Mouse (Mus musculus): ENCODE data around the gene Kxd1. TPM values are rescaled to one million over a fixed set of nuclear protein-coding genes. Genes with fewer than 3 reads are reported as not detected.

Kxd1 gene
- polyA plus RNA-seq, 1 experiment from 2014 or later = 57.7 TPM

DNA sequence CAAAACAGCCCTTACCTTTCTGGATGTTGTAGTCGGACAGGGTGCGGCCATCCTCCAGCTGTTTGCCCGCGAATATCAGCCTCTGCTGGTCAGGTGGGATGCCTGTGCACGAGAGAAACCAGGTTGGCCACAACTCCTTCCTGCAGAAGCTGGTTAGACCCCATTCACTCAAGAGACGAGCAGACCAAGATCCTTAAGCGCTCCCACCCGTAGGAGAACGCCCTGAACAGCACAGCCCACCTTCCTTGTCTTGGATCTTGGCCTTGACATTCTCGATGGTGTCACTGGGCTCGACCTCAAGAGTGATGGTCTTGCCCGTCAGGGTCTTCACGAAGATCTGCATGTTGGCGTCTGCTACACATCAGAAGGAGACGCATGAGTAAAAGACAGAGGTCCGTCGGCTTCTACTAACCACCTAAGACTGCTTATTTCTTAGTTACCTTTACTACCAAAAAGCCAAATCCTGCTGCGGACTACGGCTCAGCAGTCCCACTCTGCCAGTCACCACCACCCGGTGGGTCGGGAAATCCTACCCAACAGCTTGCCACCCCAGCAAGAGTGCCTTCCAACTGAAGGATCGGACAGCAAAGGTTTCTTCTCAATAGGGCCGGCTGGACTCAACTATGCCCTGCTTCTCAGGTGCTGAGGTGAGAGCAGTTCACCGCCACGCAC lies 18.3 kb downstream of the Kxd1 start:
- H3K36me3 ChIP-seq = peaks cover 56% of the 10 kb centered on the region
- peaks cover 5% of the 10 kb centered on the region for H3K27me3 ChIP-seq (ENCODE audit: insufficient read depth, poor library complexity, severe bottlenecking)
- peak overlapping the region; percentile 97 for H3K27ac ChIP-seq
- H3K4me1 ChIP-seq (replicated peaks) = peaks cover 54% of the 10 kb centered on the region
- no peaks in the 10 kb centered on the region for H3K9me3 ChIP-seq
- peak overlapping the region; percentile 92 for H3K4me3 ChIP-seq
- no peak for DNase-seq (ENCODE audit: low spot score)
- 17% methylated on average over 25 of the region's 25 CpGs for WGBS

DNA sequence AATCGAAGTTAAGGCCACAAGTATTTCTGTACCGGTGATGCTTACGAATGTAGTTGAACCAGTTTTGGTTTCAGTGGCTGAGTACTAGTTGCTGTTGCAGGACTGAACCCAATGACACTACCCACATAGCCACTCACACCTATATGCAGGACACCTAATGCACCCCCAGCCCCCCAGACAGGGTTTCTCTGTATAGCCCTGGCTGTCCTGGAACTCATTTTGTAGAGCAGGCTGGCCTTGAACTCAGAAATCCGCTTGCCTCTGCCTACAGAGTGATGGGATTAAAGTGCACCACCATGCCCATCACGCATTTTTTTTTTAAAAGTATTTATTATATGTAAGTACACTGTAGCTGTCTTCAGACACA lies 20.7 kb downstream of the Kxd1 start:
- Histone ChIP-seq H3K27ac (peak overlapping the region; percentile 95; the same call in 1 of the 2 replicates), H3K27me3 (ENCODE audit: insufficient read depth, poor library complexity, severe bottlenecking) (peaks cover 29% of the 10 kb centered on the region), H3K4me3 (peak overlapping the region; percentile 64), H3K36me3 (peaks cover 47% of the 10 kb centered on the region), H3K4me1 (replicated peaks) (peaks cover 77% of the 10 kb centered on the region), H3K9me3 (no peaks in the 10 kb centered on the region)
- 63% methylated on average over 5 of the region's 5 CpGs for WGBS
- DNase-seq (ENCODE audit: low spot score) = no peak

DNA sequence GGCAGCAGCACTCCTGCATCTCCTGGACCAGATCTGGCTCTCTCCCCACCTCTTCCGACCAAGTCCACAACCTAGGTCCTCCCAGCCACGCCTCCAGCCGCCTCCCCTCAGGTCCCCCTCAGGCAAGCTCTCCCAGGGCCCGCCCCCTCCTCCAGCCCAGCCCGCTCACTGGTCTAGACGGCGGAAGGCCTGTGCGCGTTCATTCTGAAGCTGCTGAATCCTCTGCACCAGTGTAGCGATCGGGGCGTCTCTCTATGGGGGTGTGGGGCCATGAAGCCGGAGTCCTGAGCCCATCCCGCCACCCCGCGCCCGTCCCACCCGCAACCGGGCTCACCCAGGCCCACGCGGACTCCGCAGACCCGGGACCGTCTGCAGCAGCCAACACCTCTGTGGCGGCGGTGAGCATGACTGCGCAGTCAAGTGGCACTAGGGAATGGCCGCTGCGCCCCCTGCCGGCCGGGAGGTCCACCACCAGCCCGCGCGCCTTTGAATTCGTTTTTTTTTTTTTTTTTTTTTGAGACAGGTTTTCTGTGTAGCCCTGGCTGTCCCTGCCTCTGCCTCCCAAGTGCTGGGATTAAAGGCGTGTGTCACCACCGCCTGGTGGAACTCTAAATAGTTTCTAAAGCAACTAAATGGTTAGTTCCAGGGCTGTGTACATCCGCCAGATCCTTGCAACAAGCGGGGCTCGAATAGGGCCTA lies 21.3 kb downstream of the Kxd1 start, which contains the start of gene Rex1bd:
Gene Rex1bd, minus strand, starts transcription at position 425 of the 699 bp plus-strand sequence.
- peak within 1 kb of the TSS; percentile 95 for H3K27ac ChIP-seq
- H3K27me3 ChIP-seq (ENCODE audit: insufficient read depth, poor library complexity, severe bottlenecking) = peaks cover 35% of the 10 kb centered on the region
- H3K36me3 ChIP-seq = peaks cover 43% of the 10 kb centered on the region
- peak within 1 kb of the TSS; percentile 64 for H3K4me3 ChIP-seq
- 3% methylated on average over 40 of the region's 40 CpGs for WGBS
- peaks cover 75% of the 10 kb centered on the region for H3K4me1 ChIP-seq (replicated peaks)
- H3K9me3 ChIP-seq = no peaks in the 10 kb centered on the region
- peak; percentile 97 for DNase-seq (ENCODE audit: low spot score)

DNA sequence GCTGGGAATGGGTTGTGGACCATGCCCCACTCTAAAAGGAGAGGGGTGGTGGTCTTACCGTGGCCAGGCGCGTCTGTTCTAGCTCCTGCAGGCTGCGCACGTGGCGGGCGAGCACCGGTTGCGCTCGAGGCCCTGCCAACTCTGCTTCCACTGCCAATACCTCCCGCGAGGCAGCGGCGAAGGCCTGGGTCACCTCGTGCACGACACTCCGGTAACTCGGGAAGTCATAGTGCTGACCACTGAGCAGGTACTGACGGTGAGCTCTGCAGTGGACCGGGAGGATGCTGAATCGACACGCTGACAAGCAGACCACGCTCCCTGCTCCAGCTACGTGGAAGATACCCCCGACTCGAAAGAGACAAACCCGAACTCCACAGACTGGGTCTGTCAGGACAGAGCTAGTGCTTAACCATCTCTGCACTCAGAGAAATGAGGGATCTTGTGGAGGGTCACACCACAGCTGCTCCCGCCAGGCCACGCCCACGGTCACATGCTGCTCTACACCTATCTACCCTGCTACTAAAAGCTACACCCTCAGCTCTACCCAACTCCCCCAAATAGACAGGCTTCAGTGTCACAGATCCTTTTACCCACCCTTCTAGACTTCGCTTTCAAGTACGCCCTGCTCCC lies 21.9 kb downstream of the Kxd1 start:
- H3K4me1 ChIP-seq (replicated peaks) = peaks cover 73% of the 10 kb centered on the region
- DNase-seq (ENCODE audit: low spot score) = no peak
- no peaks in the 10 kb centered on the region for H3K9me3 ChIP-seq
- H3K36me3 ChIP-seq = peaks cover 43% of the 10 kb centered on the region
- 39% methylated on average over 32 of the region's 32 CpGs for WGBS
- peak overlapping the region; percentile 95 for H3K27ac ChIP-seq
- H3K27me3 ChIP-seq (ENCODE audit: insufficient read depth, poor library complexity, severe bottlenecking) = peaks cover 41% of the 10 kb centered on the region
- peak overlapping the region; percentile 64 for H3K4me3 ChIP-seq

DNA sequence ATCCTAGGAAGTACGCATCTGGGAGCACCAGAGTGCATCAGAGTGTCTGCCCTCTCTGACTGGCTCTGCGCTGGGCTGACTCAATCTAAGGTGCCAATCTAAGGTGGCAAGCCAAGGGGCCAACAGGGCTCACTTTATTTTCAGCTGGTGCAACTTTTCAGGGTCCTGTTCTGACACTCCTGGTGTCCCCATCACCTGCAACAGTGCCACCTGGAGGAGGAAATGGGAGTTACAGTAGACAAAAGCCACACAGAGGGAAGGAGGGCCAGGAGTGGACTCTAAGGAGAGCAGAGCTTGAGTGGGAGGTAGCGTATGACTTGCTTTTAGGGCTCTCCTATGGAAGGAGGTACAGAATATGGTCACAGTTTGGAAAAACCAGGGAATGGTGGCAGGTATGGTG lies 22.9 kb downstream of the Kxd1 start:
- peak; percentile 81 for DNase-seq (ENCODE audit: low spot score)
- 75% methylated on average over 3 of the region's 3 CpGs for WGBS
- peaks cover 82% of the 10 kb centered on the region for H3K4me1 ChIP-seq (replicated peaks)
- H3K4me3 ChIP-seq = peak overlapping the region; percentile 64; the same call in 1 of the 2 replicates
- H3K36me3 ChIP-seq = peaks cover 43% of the 10 kb centered on the region
- no peak overlapping the region for H3K27ac ChIP-seq
- H3K9me3 ChIP-seq = no peaks in the 10 kb centered on the region
- peaks cover 51% of the 10 kb centered on the region for H3K27me3 ChIP-seq (ENCODE audit: insufficient read depth, poor library complexity, severe bottlenecking)

DNA sequence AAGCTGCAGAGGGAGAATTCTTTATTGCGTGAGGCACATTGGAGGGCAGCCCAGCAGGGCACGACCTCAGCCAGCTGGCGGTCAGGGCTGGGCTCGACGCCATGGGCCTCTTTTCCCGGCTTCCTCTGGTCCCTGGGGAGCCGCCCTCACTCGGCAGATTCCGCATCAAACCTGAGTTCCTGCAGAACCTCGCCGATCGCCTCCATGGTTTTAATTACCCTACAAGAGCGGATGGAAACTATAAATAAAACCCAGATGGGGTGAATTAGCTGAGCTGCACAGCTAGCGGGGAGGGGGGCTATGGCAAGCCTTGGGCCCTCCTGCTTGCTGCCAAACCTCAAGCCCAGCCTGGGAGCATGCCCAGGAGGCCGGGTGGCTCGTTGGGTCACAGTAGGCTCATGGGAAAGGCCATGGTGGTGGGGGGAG lies 23.5 kb downstream of the Kxd1 start:
- Histone ChIP-seq H3K9me3 (no peaks in the 10 kb centered on the region), H3K4me3 (peak overlapping the region; percentile 64), H3K27ac (no peak overlapping the region), H3K27me3 (ENCODE audit: insufficient read depth, poor library complexity, severe bottlenecking) (peaks cover 56% of the 10 kb centered on the region), H3K4me1 (replicated peaks) (peaks cover 84% of the 10 kb centered on the region), H3K36me3 (peaks cover 42% of the 10 kb centered on the region)
- peak; percentile 63 for DNase-seq (ENCODE audit: low spot score)
- 52% methylated on average over 16 of the region's 16 CpGs for WGBS

DNA sequence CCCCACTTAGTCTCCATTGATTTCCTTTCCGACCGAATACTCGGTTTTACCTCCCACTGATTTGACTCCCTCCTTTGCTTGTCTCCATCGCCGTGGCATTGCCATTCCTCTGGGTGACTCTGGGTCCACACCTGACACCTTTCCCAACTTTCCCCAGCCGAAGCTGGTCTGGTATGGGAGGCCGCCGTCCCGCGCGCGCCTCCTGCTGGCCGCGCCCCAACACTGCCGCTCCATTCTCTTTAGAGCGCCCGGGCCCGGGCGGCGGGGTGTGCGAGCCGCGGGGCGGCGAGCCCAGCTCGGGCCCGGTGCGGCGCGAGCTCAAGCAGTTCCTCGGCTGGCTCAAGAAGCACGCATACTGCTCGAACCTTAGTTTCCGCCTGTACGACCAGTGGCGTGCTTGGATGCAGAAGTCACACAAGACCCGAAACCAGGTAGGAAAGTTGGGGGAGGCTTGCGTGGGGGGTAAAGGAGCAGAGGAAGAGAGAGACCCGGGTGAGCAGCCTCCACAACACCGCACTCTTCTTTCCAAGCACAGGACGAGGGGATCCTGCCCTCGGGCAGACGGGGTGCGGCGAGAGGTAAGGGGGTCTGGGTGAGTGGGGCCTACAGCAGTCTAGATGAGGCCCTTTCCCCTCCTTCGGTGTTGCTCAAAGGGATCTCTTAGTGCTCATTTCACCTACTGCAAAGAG lies 24.6 kb downstream of the Kxd1 start:
- Histone ChIP-seq H3K9me3 (no peaks in the 10 kb centered on the region), H3K27me3 (ENCODE audit: insufficient read depth, poor library complexity, severe bottlenecking) (peaks cover 67% of the 10 kb centered on the region), H3K27ac (peak overlapping the region; percentile 12; the same call in 1 of the 2 replicates), H3K4me3 (peak overlapping the region; percentile 21), H3K4me1 (replicated peaks) (peaks cover 74% of the 10 kb centered on the region), H3K36me3 (peaks cover 31% of the 10 kb centered on the region)
- DNase-seq (ENCODE audit: low spot score) = peak; percentile 76
- WGBS = 12% methylated on average over 46 of the region's 46 CpGs

DNA sequence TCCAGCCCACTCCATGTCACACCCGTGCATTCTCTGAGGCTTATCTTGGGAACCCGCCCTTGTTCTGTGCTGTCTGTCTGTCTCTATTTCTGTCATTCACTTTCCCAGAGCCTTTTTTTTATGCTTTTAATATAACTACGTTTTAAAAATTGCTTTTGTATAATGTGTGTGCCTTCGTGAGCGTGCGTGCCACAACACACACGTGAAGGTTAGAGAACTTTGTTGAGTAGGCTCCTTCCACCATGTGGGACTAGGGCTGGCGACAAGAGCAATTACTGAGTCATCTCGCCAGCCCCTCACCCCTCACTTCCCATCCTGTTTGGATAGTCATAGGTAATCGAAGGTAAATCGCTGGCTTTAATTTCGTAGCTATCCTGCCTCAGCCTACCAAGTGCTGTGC lies 25.2 kb downstream of the Kxd1 start:
- Histone ChIP-seq H3K27ac (no peak overlapping the region), H3K27me3 (ENCODE audit: insufficient read depth, poor library complexity, severe bottlenecking) (peaks cover 74% of the 10 kb centered on the region), H3K36me3 (peaks cover 24% of the 10 kb centered on the region), H3K4me1 (replicated peaks) (peaks cover 71% of the 10 kb centered on the region), H3K4me3 (peak overlapping the region; percentile 18; the same call in 1 of the 2 replicates), H3K9me3 (no peaks in the 10 kb centered on the region)
- 35% methylated on average over 12 of the region's 12 CpGs for WGBS
- no peak for DNase-seq (ENCODE audit: low spot score)

DNA sequence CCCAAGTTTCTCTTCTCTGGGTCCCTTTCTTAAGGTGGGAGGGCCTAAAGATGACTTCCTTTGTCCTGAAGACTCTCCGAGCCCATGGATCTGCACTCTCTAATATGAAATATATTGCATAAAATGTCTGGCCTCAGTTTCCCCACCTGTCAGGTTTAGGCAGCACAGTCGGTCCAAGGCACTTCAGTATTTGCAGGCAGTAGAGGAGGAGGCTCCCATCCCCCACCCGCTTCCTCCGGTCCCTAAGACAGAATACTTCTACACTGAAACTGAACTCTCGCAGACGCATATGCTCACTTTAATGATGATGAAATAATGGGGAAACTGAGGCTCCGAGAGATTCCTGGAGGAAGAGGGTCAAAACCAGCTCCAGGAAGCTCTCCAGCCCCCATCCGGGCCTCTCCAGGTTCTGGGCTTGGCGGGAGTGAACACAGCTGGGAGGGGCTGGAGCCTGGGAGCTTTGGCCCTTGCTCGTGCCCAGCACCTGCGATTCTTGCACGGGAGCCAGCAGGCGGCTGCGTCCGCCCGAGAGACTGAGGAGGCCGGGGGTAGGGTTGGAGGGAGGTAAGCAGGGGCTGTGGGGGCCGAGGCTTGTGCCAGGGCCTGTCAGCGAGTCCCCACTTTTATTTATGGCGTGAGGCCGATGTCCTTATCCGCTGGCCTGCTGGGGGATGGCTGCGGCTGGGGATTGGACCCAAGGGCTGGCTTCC lies 25.8 kb downstream of the Kxd1 start:
- no peak for DNase-seq (ENCODE audit: low spot score)
- peak overlapping the region; percentile 16 for H3K4me3 ChIP-seq
- H3K27me3 ChIP-seq (ENCODE audit: insufficient read depth, poor library complexity, severe bottlenecking) = peaks cover 80% of the 10 kb centered on the region
- H3K4me1 ChIP-seq (replicated peaks) = peaks cover 68% of the 10 kb centered on the region
- H3K36me3 ChIP-seq = peaks cover 19% of the 10 kb centered on the region
- H3K9me3 ChIP-seq = no peaks in the 10 kb centered on the region
- no peak overlapping the region for H3K27ac ChIP-seq
- WGBS = 13% methylated on average over 23 of the region's 23 CpGs

DNA sequence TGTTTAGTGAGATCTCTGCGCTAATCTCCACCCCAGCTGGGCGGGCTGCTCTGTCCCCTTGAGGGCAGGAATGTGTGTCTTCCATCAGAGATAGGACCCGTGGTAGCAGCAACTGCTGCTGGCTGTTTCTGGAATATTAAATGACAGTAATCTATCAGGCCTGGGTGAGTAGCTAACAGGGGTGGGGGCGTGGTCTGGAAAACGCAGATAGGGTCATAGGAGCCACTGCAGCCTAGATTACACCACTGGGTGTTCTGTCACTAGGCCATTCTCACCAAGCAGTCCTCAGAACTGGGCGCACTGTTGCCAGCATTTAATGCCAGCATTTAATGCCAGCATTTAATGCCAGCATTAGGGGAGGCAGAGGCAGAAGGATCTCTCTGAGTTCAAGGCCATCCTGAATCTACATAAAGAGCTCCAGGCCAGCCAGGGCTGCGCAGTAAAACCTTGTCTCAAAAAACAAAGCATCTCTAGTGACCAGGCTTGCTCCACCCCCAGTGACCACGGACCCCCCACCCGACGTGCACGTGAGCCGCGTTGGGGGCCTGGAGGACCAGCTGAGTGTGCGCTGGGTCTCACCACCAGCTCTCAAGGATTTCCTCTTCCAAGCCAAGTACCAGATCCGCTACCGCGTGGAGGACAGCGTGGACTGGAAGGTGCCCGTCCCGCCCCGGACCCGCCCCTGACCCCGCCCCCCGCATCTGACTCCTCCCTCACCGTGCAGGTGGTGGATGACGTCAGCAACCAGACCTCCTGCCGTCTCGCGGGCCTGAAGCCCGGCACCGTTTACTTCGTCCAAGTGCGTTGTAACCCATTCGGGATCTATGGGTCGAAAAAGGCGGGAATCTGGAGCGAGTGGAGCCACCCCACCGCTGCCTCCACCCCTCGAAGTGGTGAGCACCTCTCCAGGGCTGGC lies 27.1 kb downstream of the Kxd1 start:
- no peak for DNase-seq (ENCODE audit: low spot score)
- H3K27ac ChIP-seq = no peak overlapping the region
- 8% methylated on average over 39 of the region's 39 CpGs for WGBS
- H3K27me3 ChIP-seq (ENCODE audit: insufficient read depth, poor library complexity, severe bottlenecking) = peaks cover 93% of the 10 kb centered on the region
- peaks cover 18% of the 10 kb centered on the region for H3K36me3 ChIP-seq
- H3K4me1 ChIP-seq (replicated peaks) = peaks cover 60% of the 10 kb centered on the region
- peak overlapping the region; percentile 25 for H3K4me3 ChIP-seq
- H3K9me3 ChIP-seq = no peaks in the 10 kb centered on the region

DNA sequence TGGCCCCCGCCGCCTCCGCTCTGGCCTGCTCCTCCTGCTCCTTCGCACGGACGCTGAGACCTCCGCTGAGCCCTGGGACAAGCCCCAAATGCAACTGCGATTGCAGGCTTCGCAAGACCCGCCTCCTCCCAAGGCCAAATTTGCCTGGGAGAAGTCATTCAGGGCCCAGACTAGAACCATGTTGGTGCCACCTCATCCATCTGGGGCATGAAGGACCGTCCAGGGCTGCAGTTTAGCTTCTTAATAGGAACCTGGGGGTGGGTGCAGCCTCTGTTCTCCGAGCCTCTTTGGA lies 32.0 kb downstream of the Kxd1 start:
- Histone ChIP-seq H3K4me1 (replicated peaks) (peaks cover 65% of the 10 kb centered on the region), H3K27ac (no peak overlapping the region), H3K4me3 (peak overlapping the region; percentile 51), H3K9me3 (no peaks in the 10 kb centered on the region), H3K36me3 (no peaks in the 10 kb centered on the region), H3K27me3 (ENCODE audit: insufficient read depth, poor library complexity, severe bottlenecking) (peaks cover 100% of the 10 kb centered on the region)
- DNase-seq (ENCODE audit: low spot score) = no peak
- WGBS = 6% methylated on average over 12 of the region's 12 CpGs
